ENCODE assay signal across 22 mouse cellular contexts in the genomic region with DNA sequence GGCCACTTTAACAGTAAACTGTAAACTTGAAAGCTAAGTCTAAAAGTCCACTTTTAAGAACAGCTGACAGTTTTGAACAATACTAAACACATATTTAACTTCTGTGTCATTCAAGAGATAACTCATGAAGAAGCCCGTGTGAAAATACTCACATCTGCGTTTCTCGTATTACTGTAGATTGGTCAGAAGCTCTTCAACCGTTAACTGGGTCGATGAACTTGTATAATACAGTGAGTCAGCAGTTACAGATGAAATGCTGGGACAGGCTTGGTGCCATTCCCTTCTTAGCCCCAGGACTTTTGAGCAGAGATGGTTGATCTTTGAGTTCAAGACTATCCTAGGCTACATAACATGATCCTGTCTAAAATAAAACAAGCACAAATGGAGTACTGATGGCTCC. TPM values are rescaled to one million over a fixed set of nuclear protein-coding genes. Genes with fewer than 3 reads are reported as not detected.
DNase-seq lines count a peak whose midpoint lies in the region; ATAC-seq and TF ChIP-seq lines count a peak whose summit lies in the region.
"Had no signal": no experiment of that assay in that cellular context is flagged by ENCODE, and none has a peak within 500 bp of the region (broad histone marks: within the 10 kb centered on the region; RNA-seq: fewer than 3 reads in every experiment).

No protein-coding gene starts in this region.

- TF ChIP-seq EP300 in CH12.LX (IDR thresholded peaks at IDR 0.05; ENCODE audit: low read length) = no peak

- no peak overlapping the region for H3K4me2 ChIP-seq in kidney, embryonic 15.5 days
- no peak overlapping the region for H3K4me2 ChIP-seq in CH12.LX (ENCODE audit: insufficient read depth, low read depth, poor library complexity, severe bottlenecking)
- H3K4me2 ChIP-seq: embryonic facial prominence, embryonic 12.5 days; embryonic facial prominence, embryonic 15.5 days; heart, embryonic 11.5 days; hindbrain, embryonic 13.5 days had no signal

- H3K9ac ChIP-seq in kidney, embryonic 15.5 days = no peak overlapping the region
- H3K9ac ChIP-seq in CH12.LX (ENCODE audit: insufficient read depth, low read depth) = no peak overlapping the region
- H3K9ac ChIP-seq: embryonic facial prominence, embryonic 12.5 days; embryonic facial prominence, embryonic 15.5 days; forebrain, postnatal 0 days; hindbrain, embryonic 13.5 days had no signal

- WGBS in kidney, embryonic 15.5 days = 86% methylated on average over 5 of the region's 5 CpGs

- H3K27me3 ChIP-seq in kidney, embryonic 15.5 days = no peaks in the 10 kb centered on the region
- H3K27me3 ChIP-seq in CH12.LX (replicated peaks) = no peaks in the 10 kb centered on the region
- H3K27me3 ChIP-seq: embryonic facial prominence, embryonic 12.5 days; embryonic facial prominence, embryonic 15.5 days; hindbrain, embryonic 13.5 days had no signal

- intact Hi-C loops in gastrocnemius, adult 2 months (cut with DNase I) = no loop called here

- peak overlapping the region; percentile 20; the same call in 1 of the 2 replicates for H3K27ac ChIP-seq in gastrocnemius, adult 2 months
- H3K27ac ChIP-seq in kidney, embryonic 15.5 days = no peak overlapping the region
- H3K27ac ChIP-seq in CH12.LX (ENCODE audit: insufficient read depth, low read depth) = peak overlapping the region; percentile 31; the same call in 1 of the 2 replicates
- H3K27ac ChIP-seq: embryonic facial prominence, embryonic 12.5 days; embryonic facial prominence, embryonic 15.5 days; hindbrain, embryonic 10.5 days; hindbrain, embryonic 13.5 days had no signal

- no peak for ATAC-seq in kidney, embryonic 15.5 days (replicated peaks; ENCODE audit: low FRiP score)
- ATAC-seq: forebrain, embryonic 14.5 days; forebrain, postnatal 0 days; hindbrain, embryonic 16.5 days had no signal

- H3K4me1 ChIP-seq in kidney, embryonic 15.5 days = no peaks in the 10 kb centered on the region
- H3K4me1 ChIP-seq in CH12.LX (ENCODE audit: control insufficient read depth in 1 of 2, insufficient read depth in 2 of 2) = peaks cover 0 to 11% of the 10 kb centered on the region in 2 experiments; a peak in 1 of 4 replicates
- H3K4me1 ChIP-seq: embryonic facial prominence, embryonic 12.5 days; embryonic facial prominence, embryonic 15.5 days; hindbrain, embryonic 10.5 days; hindbrain, embryonic 13.5 days had no signal

- peaks cover 2% of the 10 kb centered on the region; the same call in 1 of the 2 replicates for H3K79me2 ChIP-seq in CH12.LX (replicated peaks; ENCODE audit: control insufficient read depth, extremely low read depth, insufficient read depth, poor library complexity, severe bottlenecking)

- no peak overlapping the region for H3K4me3 ChIP-seq in gastrocnemius, adult 2 months
- no peak overlapping the region for H3K4me3 ChIP-seq in kidney, embryonic 15.5 days (replicated peaks)
- H3K4me3 ChIP-seq in CH12.LX (replicated peaks in 1 of 3; ENCODE audit: low read depth in 2 of 3, low read length in 2 of 3, poor library complexity in 1 of 3) = no peak overlapping the region
- H3K4me3 ChIP-seq: embryonic facial prominence, embryonic 12.5 days; embryonic facial prominence, embryonic 15.5 days; hindbrain, embryonic 10.5 days; hindbrain, embryonic 13.5 days had no signal

- in situ Hi-C loops in CH12.LX (cut with MboI; ENCODE audit: low pct_ligation_motif_present, low pct_unique_long_range_greater_than_20kb, low sequenced_read_pairs) = no loop called here

- H3K36me3 ChIP-seq in kidney, embryonic 15.5 days = peaks cover 65% of the 10 kb centered on the region
- H3K36me3 ChIP-seq in CH12.LX (replicated peaks in 1 of 2; ENCODE audit: control insufficient read depth in 1 of 2, insufficient read depth in 1 of 2, low read length in 1 of 2) = peaks cover 43 to 87% of the 10 kb centered on the region in 2 experiments

- no peak for TF ChIP-seq POLR2A in CH12.LX (IDR thresholded peaks at IDR 0.05; ENCODE audit: low read depth, low read length)

- H3K9me3 ChIP-seq in kidney, embryonic 15.5 days (replicated peaks) = no peaks in the 10 kb centered on the region
- H3K9me3 ChIP-seq in CH12.LX (replicated peaks; ENCODE audit: low read length) = no peaks in the 10 kb centered on the region
- H3K9me3 ChIP-seq: embryonic facial prominence, embryonic 12.5 days; embryonic facial prominence, embryonic 15.5 days; G1E; hindbrain, embryonic 10.5 days; hindbrain, embryonic 13.5 days had no signal

- no peak for TF ChIP-seq RAD21 in CH12.LX (IDR thresholded peaks at IDR 0.05; ENCODE audit: low read depth, low read length)

- no peak for DNase-seq in gastrocnemius, adult 2 months
- DNase-seq in gastrocnemius, postnatal 25 days = no peak
- DNase-seq in kidney, adult 9 months = peak; percentile 17
- no peak for DNase-seq in CH12.LX (ENCODE audit: extremely low read depth)
- DNase-seq in spleen, postnatal 36 days (ENCODE audit: low spot score in 2 of 2) = no peak
- DNase-seq: adrenal gland, adult 2 months; adrenal gland, postnatal 14 days; cerebellum, adult 11 months; cerebellum, adult 2 months; cerebellum, adult 9-11 months; cerebellum, postnatal 25 days; forebrain, postnatal 0 days; gastrocnemius, postnatal 36 days had no signal

- dilution Hi-C loops in CH12.LX (cut with MboI; ENCODE audit: extremely low pct_ligation_motif_present, extremely low pct_unique_long_range_greater_than_20kb, low sequenced_read_pairs) = no loop called here

- TF ChIP-seq CTCF in gastrocnemius, adult 2 months (IDR thresholded peaks at IDR 0.05) = no peak
- no peak for TF ChIP-seq CTCF in CH12.LX (conservative IDR thresholded peaks at IDR 0.05 in 1 of 2, IDR thresholded peaks at IDR 0.05 in 1 of 2; ENCODE audit: low read depth in 2 of 2, low read length in 2 of 2)

TF ChIP-seq in CH12.LX, 34 proteins besides CTCF, POLR2A, EP300 and RAD21:
- no peak for TF ChIP-seq ETS1 (conservative IDR thresholded peaks at IDR 0.05; ENCODE audit: low read depth, low read length)
- no peak for TF ChIP-seq SMC3 (IDR thresholded peaks at IDR 0.05; ENCODE audit: low read depth, low read length)
TF ChIP-seq in CH12.LX: peak in this region for 0.

RNA-seq across cellular contexts. Expression of a gene that starts 33.6 kb away (rescaled TPM):
- 10 to 100 TPM; 42.9 to 44.5 TPM for total RNA-seq in gastrocnemius, adult 2 months (2021)
- 10 to 100 TPM; 31.9 to 36.5 TPM for total RNA-seq in gastrocnemius, postnatal 25 days (2021)
- polyA plus RNA-seq in kidney, embryonic 15.5 days (2015; fragmentation: Nextera tagmentation; extraction: Ambion mirVana) = 28.8 and 29.0 TPM in 2 replicates
- 20.1 and 22.2 TPM in 2 replicates for total RNA-seq in CH12.LX (2012; rRNA removed)
- 23.5 and 29.8 TPM in 2 replicates for total RNA-seq in CH12.LX (2014; rRNA removed)
- polyA plus RNA-seq in CH12.LX (2012; ENCODE audit: insufficient read length, low read depth) = 99.5 and 101 TPM in 2 replicates

RNA-seq across cellular contexts. Expression of a gene that starts 33.7 kb away (rescaled TPM):
- 10 to 100 TPM; 34.1 to 34.2 TPM for total RNA-seq in gastrocnemius, adult 2 months (2021)
- total RNA-seq in gastrocnemius, postnatal 25 days (2021) = 10 to 100 TPM; 33.1 to 35.8 TPM
- polyA plus RNA-seq in kidney, embryonic 15.5 days (2015; fragmentation: Nextera tagmentation; extraction: Ambion mirVana) = 123 and 148 TPM in 2 replicates
- total RNA-seq in CH12.LX (2012; rRNA removed) (44.1 and 56.7 TPM in 2 replicates), CH12.LX (2014; rRNA removed) (82.1 and 90.8 TPM in 2 replicates)
- polyA plus RNA-seq in CH12.LX (2012; ENCODE audit: insufficient read length, low read depth) = 99.5 and 108 TPM in 2 replicates
